Mouse (Mus musculus) brain, adult 10 weeks (tissue): ENCODE data around the gene Stom. TPM values are rescaled to one million over a fixed set of nuclear protein-coding genes. Genes with fewer than 3 reads are reported as not detected.

Experiments used
- polyA plus RNA-seq: library from polyadenylated mRNA; stranded (reverse); fragments of 350-450 nt; fragmentation: Illumina TruSeq; extraction: RNeasy Lipid Tissue Mini Kit (QIAGEN cat#74804); gene quantifications from one replicate; pipeline ENCODE4 v1.2.3, GENCODE M21; 2015; ENCODE audit warnings: low read depth, low replicate concordance

Gene Stom
- polyA plus RNA-seq = 10.7 TPM

GRCm38 (mm10) chr2:35336388-35337280, at the start of gene Stom:
Gene Stom (minus strand): TSS chr2:35336976.

GRCm38 (mm10) chr2:35367629-35368028, 30.9 kb upstream of the Stom start, which contains the start of gene 4930568D16Rik:
Gene 4930568D16Rik (minus strand): TSS chr2:35367729.

Other genes with a start within 250 kb of the Stom start
- 0.79 TPM for gene AI182371, start 235.4 kb downstream of the Stom start, polyA plus RNA-seq
- 9.0 TPM for gene Cntrl, start 227.5 kb downstream of the Stom start, polyA plus RNA-seq
- 231 TPM for gene Rab14, start 135.9 kb downstream of the Stom start, polyA plus RNA-seq
- gene Gsn, start 80.6 kb downstream of the Stom start, polyA plus RNA-seq = 66.5 TPM
- not detected for gene 4930568D16Rik, start 30.8 kb upstream of the Stom start, polyA plus RNA-seq
- not detected for gene 4930402F06Rik, start 60.2 kb upstream of the Stom start, polyA plus RNA-seq
- gene Ggta1, start 126.3 kb upstream of the Stom start, polyA plus RNA-seq = 3.6 TPM
- gene Dab2ip, start 221.3 kb upstream of the Stom start, polyA plus RNA-seq = 56.9 TPM